Mouse (Mus musculus) ES-Bruce4 (cell line): ENCODE results near the gene Acvrl1.

Experiments used
- CTCF ChIP-seq: IDR thresholded peaks from one replicate; pipeline ENCODE4 v1.8.1; 2011; ENCODE audit warnings: low read depth, low read length
- POLR2A ChIP-seq: IDR thresholded peaks from one replicate; pipeline ENCODE4 v1.8.1; 2011; ENCODE audit warnings: low read length; ENCODE audit not compliant: insufficient read depth

- TF ChIP-seq CTCF (no peak), POLR2A (no peak)
Measured at GRCm38 (mm10) chr15:101080031-101080520, 48.2 kb upstream of the Acvrl1 start.
